Mouse (Mus musculus) cerebellum, postnatal 25 days (tissue): ENCODE data around the gene Cyfip1.
"Not testable (repeated sequence)": the region's sequence is repeated elsewhere in the genome, so short reads cannot be mapped to it uniquely, and the experiment has no call there.

Source experiments
- DNase-seq, 2 experiments: peaks; one replicate each; pipeline ENCODE4 v3.0.0; 2021; ENCODE audit warnings: mixed read lengths in 2 of 2

The Cyfip1 gene

GRCm38 (mm10) chr7:55865750-55866416 lies 24.3 kb downstream of the Cyfip1 start:
- DNase-seq, result no peak

DNA sequence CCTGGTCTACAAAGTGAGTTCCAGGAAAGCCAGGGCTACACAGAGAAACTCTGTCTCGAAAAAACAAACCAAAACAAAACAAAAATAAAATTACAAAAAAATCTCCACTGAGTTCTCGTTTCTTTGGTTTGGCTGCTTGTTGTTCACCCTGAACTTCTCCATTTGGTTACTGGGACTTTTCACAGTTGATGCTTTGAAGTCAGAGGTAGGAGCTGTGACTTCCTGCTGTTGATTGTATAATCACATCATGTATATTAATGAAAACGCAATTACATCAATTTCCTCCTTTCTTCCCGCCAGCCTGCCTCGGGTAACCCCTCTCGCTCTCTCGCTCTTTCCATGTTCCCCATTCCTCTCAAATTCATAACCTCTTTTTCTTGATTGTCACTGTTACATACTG lies 26.7 kb downstream of the Cyfip1 start:
- no peak for DNase-seq

DNA sequence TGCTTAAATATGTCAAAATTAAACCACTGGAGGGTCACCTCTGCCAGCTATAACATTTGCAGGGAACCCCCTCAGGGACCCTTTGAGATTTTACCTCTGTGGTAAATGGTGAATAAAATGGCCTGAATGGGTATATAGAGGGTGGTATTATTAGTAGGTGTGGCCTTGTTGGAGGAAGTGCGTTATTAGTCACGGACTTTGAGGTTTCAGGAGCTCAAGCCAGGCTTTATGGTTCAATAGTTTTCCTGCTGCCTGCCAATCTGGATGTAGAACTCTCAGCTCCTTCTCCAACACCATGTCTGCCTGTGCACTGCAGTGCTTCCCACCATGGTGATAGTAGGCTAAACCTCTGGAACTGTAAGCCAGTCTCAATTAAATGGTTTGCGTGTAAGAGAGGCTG lies 27.7 kb downstream of the Cyfip1 start:
- no peak for DNase-seq

- peak; percentile 10 to 31 for DNase-seq
Observed at GRCm38 (mm10) chr7:55870340-55871020, 28.9 kb downstream of the Cyfip1 start.

DNA sequence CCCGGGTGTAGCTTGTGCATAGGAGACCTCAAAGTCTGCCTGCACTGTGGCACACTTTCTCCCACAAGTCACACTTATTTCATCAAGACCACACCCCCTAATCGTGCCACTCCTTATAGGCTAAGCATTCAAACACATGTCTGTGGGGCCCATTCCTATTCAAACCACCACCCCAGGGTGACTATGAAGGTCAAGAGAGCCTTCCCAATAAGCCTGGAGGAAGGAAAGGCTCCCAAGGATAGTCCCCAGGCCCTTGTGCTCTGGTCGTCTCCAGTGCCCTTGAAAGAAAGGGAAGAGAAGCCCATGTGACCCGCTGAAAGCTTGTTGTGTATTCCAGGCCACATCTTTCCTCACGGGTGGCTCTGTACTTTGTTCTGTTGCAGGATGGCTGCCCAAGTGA lies 29.9 kb downstream of the Cyfip1 start:
- DNase-seq, result no peak

- no peak for DNase-seq
Observed at GRCm38 (mm10) chr7:55874703-55875102, 33.2 kb downstream of the Cyfip1 start.

DNA sequence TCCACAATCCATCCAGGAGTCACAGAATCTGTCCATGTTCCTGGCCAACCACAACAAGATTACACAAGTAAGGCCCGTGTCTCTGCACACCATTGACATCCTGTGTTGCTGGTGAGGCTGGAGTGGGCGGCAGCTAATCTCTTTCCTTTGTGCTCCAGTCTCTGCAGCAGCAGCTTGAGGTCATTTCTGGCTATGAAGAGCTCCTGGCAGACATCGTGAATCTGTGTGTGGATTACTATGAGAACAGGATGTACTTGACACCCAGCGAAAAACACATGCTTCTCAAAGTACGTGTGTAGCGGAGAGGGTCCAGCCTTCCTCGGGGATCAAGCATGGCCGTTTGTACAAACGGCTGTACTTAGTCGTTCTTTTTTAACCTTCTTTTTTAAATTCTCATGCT lies 36.2 kb downstream of the Cyfip1 start:
- DNase-seq, result no peak

GRCm38 (mm10) chr7:55880882-55881281 lies 39.3 kb downstream of the Cyfip1 start:
- DNase-seq, result no peak

DNA sequence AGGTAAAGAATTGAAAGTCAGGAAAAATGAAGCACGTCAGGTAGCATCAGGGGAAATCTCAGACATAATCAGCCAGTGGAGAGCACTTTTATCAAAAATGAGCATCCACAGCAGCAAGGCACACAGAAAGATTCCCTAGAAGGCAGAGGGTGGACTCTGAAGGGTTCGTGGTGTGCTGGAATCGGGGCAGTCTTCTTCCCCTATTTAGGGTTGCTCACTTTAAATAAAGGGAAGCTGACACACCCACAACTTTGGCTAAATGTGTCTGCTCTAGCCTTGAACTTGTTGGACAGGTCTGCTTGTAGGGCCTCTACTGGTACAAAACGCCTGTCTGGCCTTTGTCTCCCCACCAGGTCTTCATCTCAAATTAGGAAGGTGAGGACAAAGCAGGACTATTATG lies 47.1 kb downstream of the Cyfip1 start:
- DNase-seq, result no peak

- no peak for DNase-seq
Observed at GRCm38 (mm10) chr7:55889996-55890395, 48.5 kb downstream of the Cyfip1 start.

DNA sequence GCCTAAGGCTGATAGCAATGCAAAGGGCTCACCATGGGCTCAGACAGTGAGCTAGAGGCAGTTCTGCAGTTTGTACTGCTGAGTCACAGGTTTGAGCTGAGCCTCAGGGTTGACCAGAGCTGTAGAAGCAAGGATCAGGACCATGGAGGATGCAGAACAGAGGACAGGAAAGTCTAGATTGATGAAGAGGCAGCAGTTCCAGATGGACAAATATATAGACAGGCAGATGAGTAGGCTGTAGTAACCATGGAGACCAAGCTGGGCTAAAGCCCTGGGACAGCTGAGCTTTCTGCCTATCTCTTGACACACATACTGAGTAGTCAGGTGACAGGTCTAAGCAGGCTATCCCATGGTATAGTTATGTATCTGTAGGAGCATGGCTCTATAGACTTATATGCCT lies 49.2 kb downstream of the Cyfip1 start:
- DNase-seq, result no peak

- no peak for DNase-seq
Observed at GRCm38 (mm10) chr7:55891797-55892196, 50.3 kb downstream of the Cyfip1 start.

DNA sequence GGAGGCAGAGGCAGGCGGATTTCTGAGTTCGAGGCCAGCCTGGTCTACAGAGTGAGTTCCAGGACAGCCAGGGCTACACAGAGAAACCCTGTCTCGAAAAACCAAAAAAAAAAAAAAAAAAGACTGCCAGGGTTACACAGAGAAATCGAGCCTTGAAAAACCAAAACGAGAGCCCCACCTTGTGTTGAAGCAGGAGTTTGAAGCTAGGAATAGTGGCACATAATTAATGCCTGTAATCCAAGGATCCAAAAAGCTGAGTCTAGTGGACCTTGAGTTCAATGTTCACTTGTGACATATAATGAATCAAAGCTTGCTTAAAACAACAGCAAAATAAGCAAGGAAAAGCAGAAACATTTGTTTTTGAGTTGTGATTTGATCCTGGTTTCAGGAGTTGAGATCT lies 62.2 kb downstream of the Cyfip1 start:
- DNase-seq, result no peak

- DNase-seq, result no peak
Observed at GRCm38 (mm10) chr7:55905449-55905848, 63.9 kb downstream of the Cyfip1 start.

DNA sequence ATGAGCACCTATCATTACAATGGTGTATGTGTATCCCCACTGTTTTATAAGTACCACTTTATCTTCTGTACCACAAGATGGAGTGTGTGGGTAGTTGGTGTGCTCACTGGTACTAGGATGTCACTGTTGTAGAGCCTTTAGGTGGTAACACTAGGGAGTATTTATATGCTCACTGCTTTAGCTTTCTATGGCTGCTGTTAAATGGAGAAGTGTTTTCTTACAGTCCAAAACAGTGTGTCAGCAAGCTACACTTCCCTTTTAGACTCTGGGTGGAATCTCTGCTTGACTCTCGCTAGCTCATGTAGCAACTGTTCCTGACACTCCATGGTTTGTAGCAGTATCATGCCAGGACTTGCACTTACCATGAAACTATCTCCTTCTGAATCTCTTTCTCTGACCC lies 68.0 kb downstream of the Cyfip1 start:
- DNase-seq, result no peak

DNA sequence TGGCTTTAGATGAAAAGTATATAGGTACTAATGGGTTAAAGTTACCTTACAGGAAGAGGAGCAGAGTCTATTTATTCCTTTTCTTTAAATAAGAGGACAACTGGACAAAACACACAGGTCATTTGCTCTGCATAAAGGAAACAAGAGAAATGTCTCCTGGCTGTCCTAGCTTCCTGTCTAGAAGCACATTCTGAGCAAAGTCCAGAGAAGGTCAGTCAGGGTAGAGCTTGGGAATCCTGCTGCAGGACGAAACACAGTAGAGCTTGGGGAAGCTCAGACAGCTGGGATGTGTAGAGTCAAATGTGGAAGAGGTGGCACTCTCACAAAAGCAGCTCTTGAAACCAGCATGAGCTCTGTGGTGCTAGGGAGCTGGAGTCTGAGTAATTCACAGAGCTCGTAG lies 68.8 kb downstream of the Cyfip1 start:
- DNase-seq, result no peak

- DNase-seq, result no peak
Observed at GRCm38 (mm10) chr7:55911371-55911770, 69.8 kb downstream of the Cyfip1 start.

DNA sequence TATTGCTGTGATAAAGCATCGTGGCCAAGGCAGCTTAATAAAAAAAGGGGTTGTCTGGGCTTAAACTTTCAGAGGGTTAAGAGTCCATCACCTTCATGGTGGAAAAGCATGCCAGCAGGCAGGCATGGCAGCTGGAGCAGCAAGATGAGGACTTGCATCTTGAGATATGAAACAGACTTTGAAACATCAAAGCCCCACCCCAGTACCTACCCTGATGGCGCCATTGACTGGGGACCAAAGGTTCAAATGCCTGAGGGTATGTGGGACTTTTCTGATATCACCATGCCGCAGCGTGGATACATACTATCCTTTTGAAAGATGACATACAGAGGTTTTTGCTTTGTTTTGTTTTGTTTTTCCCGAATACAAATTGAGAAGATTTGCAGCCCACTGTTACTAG lies 70.6 kb downstream of the Cyfip1 start:
- DNase-seq, result no peak

DNA sequence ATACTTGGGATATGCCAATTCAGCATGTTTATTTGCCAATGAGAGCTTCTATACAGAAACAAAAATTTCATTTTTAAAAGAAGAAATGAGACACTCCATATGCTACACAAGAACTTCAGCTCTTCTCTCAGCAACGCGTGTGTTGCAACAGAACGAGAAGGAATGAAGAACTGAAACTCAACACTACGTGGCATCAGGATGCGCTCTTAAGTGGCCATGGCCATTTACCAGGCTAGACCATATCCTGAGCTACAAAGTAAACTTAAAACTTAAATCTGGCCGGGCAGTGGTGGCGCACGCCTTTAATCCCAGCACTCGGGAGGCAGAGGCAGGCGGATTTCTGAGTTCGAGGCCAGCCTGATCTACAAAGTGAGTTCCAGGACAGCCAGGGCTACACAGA lies 76.8 kb downstream of the Cyfip1 start:
- DNase-seq, result not testable (repeated sequence)

GRCm38 (mm10) chr7:55927262-55927661 lies 85.7 kb downstream of the Cyfip1 start:
- DNase-seq, result no peak

GRCm38 (mm10) chr7:55928649-55929048 lies 87.1 kb downstream of the Cyfip1 start:
- no peak for DNase-seq

- no peak for DNase-seq
Observed at GRCm38 (mm10) chr7:55935025-55935424, 93.5 kb downstream of the Cyfip1 start.

DNA sequence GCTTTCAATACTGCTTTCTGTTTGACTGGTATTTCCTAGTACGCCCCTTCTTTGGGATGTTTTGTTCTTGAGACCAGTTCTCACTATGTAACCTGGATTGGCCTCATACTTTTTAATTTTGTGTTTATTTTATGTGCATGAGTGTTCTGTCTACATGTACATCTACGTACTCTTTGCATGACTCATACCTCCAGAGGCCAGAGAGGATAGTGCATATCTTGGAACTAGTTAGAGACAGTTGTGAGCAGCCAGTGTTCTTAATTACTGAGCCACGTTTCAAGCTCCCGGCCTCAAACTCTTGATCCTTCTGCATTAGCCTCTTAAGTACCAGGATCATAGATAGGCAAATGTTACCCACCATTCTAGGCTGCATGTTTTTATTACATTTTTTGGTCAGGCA lies 96.8 kb downstream of the Cyfip1 start:
- no peak for DNase-seq

DNA sequence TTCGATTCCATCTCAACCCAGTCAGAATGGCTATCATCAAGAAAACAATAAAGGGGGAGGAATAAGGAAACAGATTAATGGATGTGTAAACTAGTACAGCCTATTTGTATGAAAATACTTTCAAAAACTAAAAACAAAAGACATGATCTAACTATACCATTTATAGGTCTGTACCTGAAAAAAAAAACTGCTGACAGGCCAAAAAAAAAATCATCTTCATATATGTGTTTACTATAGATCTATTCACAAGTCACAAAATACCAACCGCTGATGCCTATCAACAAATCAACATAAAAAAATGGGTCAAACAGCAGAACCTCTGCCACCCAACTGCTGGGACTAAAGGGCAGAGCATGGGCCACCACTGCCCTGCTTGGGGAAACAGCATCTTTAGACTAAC lies 114.5 kb downstream of the Cyfip1 start:
- DNase-seq, result no peak

GRCm38 (mm10) chr7:55957178-55957577 lies 115.6 kb downstream of the Cyfip1 start:
- no peak for DNase-seq
